Mouse (Mus musculus) liver, adult 2 months (tissue): ENCODE data around the gene Bag6. TPM values are rescaled to one million over a fixed set of nuclear protein-coding genes. Genes with fewer than 3 reads are reported as not detected.
A peak's percentile ranks its signal among the peaks of the same experiment; 100 is the strongest.

Source experiments
- DNase-seq: peaks from one replicate; pipeline ENCODE4 v3.0.0-alpha.2; 2011; ENCODE audit warnings: low read depth, low spot score; ENCODE audit errors: extremely low read depth
- H3K27ac ChIP-seq: fragments of 200-500 bp; replicated peaks from 2 replicates; pipeline ENCODE4 v1.5.1; 2012; ENCODE audit warnings: low read depth, mild to moderate bottlenecking, control low read depth, inconsistent platforms, low read length; ENCODE audit not compliant: insufficient read depth
- H3K27me3 ChIP-seq: fragments of 200-500 bp; 2 replicates; pipeline ENCODE4 v1.6.1; 2012; ENCODE audit warnings: mild to moderate bottlenecking, moderate library complexity, low read length, inconsistent platforms; ENCODE audit not compliant: control insufficient read depth, insufficient read depth
- H3K36me3 ChIP-seq: fragments of 200-500 bp; 2 replicates; pipeline ENCODE4 v1.6.1; 2012; ENCODE audit warnings: low read length, inconsistent platforms; ENCODE audit not compliant: control insufficient read depth, insufficient read depth
- H3K4me1 ChIP-seq: fragments of 200-500 bp; 2 replicates; pipeline ENCODE4 v1.6.1; 2011; ENCODE audit warnings: low read length; ENCODE audit not compliant: control insufficient read depth, insufficient read depth
- H3K4me3 ChIP-seq: fragments of 200-500 bp; 2 replicates; pipeline ENCODE4 v1.5.1; 2011; ENCODE audit warnings: low read depth, mild to moderate bottlenecking, control low read depth, low read length, moderate library complexity; ENCODE audit not compliant: insufficient read depth
- H3K79me2 ChIP-seq: fragments of 200-500 bp; 2 replicates; pipeline ENCODE4 v1.6.1; 2012; ENCODE audit warnings: inconsistent platforms, mild to moderate bottlenecking, low read length, moderate library complexity; ENCODE audit not compliant: control insufficient read depth, insufficient read depth
- H3K9ac ChIP-seq: fragments of 200-500 bp; 2 replicates; pipeline ENCODE4 v1.6.1; 2012; ENCODE audit warnings: low read depth, mild to moderate bottlenecking, control low read depth, inconsistent platforms, low read length
- CTCF ChIP-seq: fragments of 200-500 bp; IDR thresholded peaks from 2 replicates; pipeline ENCODE4 v1.5.1; 2011; ENCODE audit warnings: low read depth, low read length, control low read depth
- POLR2A ChIP-seq: fragments of 200-500 bp; IDR thresholded peaks from 2 replicates; pipeline ENCODE4 v1.6.1; 2011; ENCODE audit warnings: low read length, control low read depth; ENCODE audit not compliant: insufficient read depth; ENCODE audit errors: extremely low read depth
- WGBS: fragments of 180-500 bp; shearing (Covaris S2); methylation state at CpG from one replicate; pipeline ENCODE4 v1.1.7; 2018; 5-methylcytosine and 5-hydroxymethylcytosine counted together
- polyA plus RNA-seq: library from polyadenylated mRNA; depleted of rRNA; stranded (reverse); fragments of >200 nt; gene quantifications from 2 replicates; pipeline ENCODE4 v1.2.3, GENCODE M21; 2012
- total RNA-seq: library from RNA; depleted of rRNA; stranded (reverse); fragments of >200 nt; gene quantifications from 2 replicates; pipeline ENCODE4 v1.2.3, GENCODE M21; 2014

The Bag6 gene
- total and polyA plus RNA-seq, 2 experiments = 28.1 to 119 TPM

DNA sequence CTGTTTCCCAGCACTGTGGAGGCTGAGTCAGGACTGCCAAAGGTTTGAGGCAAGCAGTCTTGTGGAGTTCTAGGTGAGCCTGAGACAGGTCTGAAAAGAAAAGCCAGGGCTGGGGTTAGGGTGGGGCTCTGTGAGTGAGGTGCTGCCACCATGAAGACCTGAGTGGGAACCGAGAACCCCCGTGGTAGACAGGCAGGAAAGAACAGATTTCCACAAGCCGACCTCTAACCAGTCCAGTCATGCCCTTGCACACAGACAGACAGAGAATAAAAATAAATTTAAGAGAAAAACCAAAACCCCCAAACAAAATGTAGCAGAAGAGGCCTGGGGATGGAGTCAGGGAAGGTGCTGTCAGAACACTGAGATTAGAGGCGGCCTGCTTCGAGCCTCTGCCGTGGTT lies 40.4 kb downstream of the Bag6 start:
- Histone ChIP-seq H3K4me1 (no peaks in the 10 kb centered on the region), H3K9ac (no peak overlapping the region), H3K27me3 (no peaks in the 10 kb centered on the region), H3K4me3 (no peak overlapping the region), H3K27ac (no peak overlapping the region), H3K36me3 (no peaks in the 10 kb centered on the region), H3K79me2 (no peaks in the 10 kb centered on the region)
- no peak for DNase-seq
- no peak for TF ChIP-seq CTCF
- TF ChIP-seq POLR2A = no peak
- 82% methylated on average over 6 of the region's 6 CpGs for WGBS

DNA sequence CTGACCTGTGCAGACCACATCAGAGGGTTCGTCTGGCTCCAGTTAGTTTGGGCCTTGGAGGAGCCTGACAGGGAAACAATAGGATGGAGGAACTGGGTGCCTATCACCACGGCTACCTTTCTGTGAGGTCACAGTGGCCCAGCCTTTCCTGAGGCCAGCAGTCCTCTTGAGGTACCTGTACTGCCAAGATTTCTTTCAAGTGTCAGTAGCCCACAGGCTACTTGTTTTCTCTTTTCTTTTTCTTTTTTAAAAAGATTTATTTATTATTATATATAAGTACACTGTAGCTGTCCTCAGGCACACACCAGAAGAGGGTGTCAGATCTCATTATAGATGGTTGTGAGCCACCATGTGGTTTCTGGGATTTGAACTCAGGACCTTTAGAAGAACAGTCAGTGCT lies 41.0 kb downstream of the Bag6 start, which contains the start of gene Aif1:
TSS of gene Aif1 (minus strand) at position 101 of the 400 bp plus-strand sequence.
- 63% methylated on average over 2 of the region's 2 CpGs for WGBS
- DNase-seq = no peak
- H3K27ac ChIP-seq = no peak within 1 kb of the TSS
- no peaks in the 10 kb centered on the region for H3K79me2 ChIP-seq
- H3K36me3 ChIP-seq = no peaks in the 10 kb centered on the region
- no peak within 1 kb of the TSS for H3K4me3 ChIP-seq
- no peaks in the 10 kb centered on the region for H3K4me1 ChIP-seq
- H3K27me3 ChIP-seq = no peaks in the 10 kb centered on the region
- H3K9ac ChIP-seq = no peak within 1 kb of the TSS
- TF ChIP-seq POLR2A (no peak), CTCF (no peak)

DNA sequence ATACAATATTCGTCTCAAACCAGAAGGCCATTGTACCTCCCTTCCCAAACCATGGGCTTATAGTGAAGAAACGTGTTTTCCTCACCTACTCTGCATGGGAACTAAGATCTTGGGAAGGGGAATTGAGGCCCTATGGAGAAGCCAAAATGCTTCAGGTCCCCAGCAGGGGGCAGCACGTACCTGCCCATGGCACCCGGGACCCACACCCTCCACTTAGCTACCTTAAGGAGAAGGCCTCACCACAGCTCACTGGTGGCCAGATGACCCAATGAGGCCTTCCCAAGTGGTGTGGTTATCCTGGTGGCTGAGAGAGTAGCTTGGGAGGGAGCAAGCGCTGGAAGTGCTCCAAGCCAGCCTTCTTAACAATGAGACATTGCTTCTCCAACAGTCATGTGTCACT lies 43.5 kb downstream of the Bag6 start:
- H3K4me3 ChIP-seq = no peak overlapping the region
- H3K27ac ChIP-seq = no peak overlapping the region
- no peaks in the 10 kb centered on the region for H3K36me3 ChIP-seq
- H3K9ac ChIP-seq = no peak overlapping the region
- no peaks in the 10 kb centered on the region for H3K27me3 ChIP-seq
- no peaks in the 10 kb centered on the region for H3K79me2 ChIP-seq
- DNase-seq = peak; percentile 49
- no peaks in the 10 kb centered on the region for H3K4me1 ChIP-seq
- 26% methylated on average over 5 of the region's 5 CpGs for WGBS
- no peak for TF ChIP-seq POLR2A
- peak; percentile 98 for TF ChIP-seq CTCF

DNA sequence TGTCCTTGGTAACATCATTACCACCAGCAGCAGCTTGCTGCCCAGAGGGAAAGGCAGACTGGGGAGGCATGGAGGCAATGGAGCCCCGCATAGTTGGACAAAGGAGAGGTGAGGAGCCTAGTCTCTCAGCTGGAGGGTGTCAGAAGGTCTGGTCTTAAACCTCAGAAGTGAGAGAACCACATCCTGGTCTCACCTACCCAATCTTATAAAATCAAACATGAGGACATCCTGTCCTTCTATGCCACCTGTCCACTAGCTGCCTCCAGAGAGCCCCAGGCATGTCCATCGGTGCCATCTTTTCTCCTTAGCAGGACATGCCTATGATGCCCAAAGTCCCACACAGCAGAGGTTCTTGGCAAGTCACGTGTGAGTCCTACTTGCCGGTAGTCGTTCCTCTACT lies 45.1 kb downstream of the Bag6 start:
- Histone ChIP-seq H3K27me3 (no peaks in the 10 kb centered on the region), H3K79me2 (no peaks in the 10 kb centered on the region), H3K4me3 (no peak overlapping the region), H3K4me1 (no peaks in the 10 kb centered on the region), H3K36me3 (no peaks in the 10 kb centered on the region), H3K9ac (no peak overlapping the region), H3K27ac (no peak overlapping the region)
- TF ChIP-seq POLR2A (no peak), CTCF (no peak)
- 83% methylated on average over 5 of the region's 5 CpGs for WGBS
- no peak for DNase-seq

DNA sequence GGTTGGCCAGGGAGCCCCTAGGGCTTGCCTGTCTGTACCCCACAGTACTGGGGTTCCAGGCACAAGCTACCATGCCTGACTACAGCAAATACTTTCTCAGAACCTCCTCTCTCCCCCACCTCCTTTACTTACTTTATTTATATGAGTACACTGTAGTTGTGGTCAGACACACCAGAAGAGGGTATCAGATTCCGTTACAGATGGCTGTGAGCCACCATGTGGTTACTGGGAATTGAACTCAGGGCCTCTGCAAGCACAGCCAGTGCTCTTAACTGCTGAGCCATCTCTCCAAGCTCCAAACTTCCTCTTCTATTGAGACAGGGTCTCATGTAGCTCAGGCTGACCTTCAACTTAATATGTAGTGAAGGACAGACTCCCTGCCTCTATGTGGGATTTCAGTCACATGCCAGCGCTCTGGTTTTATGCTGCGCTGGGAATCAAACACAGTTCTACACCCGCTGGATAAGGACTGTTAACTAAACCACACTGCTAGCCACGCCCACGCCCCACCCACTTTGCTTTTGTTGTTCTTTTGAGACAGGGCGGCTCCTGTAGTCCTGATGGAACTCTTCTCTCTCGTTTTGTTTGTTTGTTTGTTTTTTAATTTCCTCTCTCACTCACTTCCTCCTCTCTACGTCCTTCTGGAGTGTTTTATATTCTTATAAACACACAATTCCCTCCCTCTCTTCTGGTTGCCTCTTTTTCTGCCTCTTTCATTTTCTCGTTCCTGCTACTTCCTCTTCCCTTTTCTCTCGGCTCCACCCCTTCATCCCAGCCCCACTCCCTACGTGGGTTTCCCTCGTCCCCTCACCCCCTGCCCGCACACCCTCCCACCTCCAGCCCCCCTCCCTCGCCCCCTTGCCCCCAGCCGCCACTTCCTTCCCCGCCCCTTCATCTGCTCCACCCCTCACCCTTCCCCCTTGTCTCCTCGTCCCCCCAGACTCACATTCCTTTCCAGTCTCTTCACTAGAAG lies 50.9 kb downstream of the Bag6 start:
- no peak for DNase-seq
- Histone ChIP-seq H3K4me1 (no peaks in the 10 kb centered on the region), H3K27ac (peak overlapping the region; percentile 3; the same call in 1 of the 2 replicates), H3K4me3 (peak overlapping the region; percentile 29), H3K79me2 (no peaks in the 10 kb centered on the region), H3K27me3 (no peaks in the 10 kb centered on the region), H3K36me3 (no peaks in the 10 kb centered on the region), H3K9ac (no peak overlapping the region)
- TF ChIP-seq POLR2A (no peak), CTCF (no peak)
- 6% methylated on average over 18 of the region's 18 CpGs for WGBS

DNA sequence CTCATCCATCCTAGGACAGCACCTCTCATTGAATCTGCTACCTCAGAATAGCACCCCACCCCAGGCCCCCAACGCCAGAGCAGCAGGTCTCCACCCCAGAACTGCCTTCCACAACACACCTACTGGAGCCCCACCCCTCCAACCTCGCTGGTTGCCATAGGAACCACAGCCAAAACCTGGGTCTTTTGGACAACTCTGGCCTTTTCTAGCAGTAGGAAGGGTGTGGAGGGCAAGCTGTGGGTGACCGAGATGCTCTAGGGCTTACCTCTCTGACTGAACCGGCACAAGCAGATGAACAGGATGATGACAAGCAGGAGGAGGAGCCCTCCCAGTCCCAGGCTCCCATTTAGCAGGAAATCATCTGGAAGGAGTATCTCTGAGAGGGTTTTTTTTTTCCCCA lies 51.7 kb downstream of the Bag6 start:
- Histone ChIP-seq H3K79me2 (no peaks in the 10 kb centered on the region), H3K36me3 (no peaks in the 10 kb centered on the region), H3K4me1 (no peaks in the 10 kb centered on the region), H3K27me3 (no peaks in the 10 kb centered on the region), H3K9ac (no peak overlapping the region), H3K4me3 (no peak overlapping the region), H3K27ac (no peak overlapping the region)
- TF ChIP-seq POLR2A (no peak), CTCF (no peak)
- no peak for DNase-seq
- WGBS = 6% methylated on average over 4 of the region's 4 CpGs
